Mouse (Mus musculus) bone marrow macrophage, adult 2 months (primary cell): ENCODE measurements around the gene Tbx19.

Experiments
- CTCF ChIP-seq: IDR thresholded peaks from 2 replicates; pipeline ENCODE4 v1.5.1; 2012; ENCODE audit warnings: low read depth, mild to moderate bottlenecking, low read length, moderate library complexity
- POLR2A ChIP-seq: IDR thresholded peaks from 2 replicates; pipeline ENCODE4 v1.6.1; 2012; ENCODE audit warnings: mild to moderate bottlenecking, low read depth, low read length, borderline replicate concordance

DNA sequence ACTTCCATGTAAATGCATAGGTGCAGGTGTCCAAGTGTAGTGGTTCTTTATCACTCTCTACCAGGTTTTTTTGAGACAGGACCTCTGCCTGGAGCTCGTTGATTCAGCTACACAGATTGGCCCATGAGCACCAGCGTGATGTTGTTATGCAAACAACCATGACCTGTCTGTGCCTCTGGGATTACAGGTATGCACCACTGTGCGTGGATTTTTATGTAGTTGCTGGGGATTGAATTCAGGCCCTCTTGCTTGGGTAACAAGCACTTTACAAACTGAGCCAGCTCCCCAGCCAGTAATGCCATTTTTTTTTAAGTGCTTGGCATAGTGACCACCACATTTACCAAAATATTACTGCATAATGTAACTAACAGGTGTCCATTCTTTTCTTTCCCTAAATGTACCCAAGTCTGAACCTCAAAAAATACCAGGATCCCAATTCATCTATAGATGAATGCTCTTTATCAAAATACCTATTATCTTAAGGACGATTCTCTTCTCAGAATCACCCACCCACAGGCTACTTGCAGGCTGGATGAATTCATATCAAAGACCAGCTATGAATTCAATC is 41.0 kb upstream of the Tbx19 start:
- no peak for TF ChIP-seq POLR2A
- TF ChIP-seq CTCF: no peak
